Mouse (Mus musculus): ENCODE results near the gene Dcaf5.
"Not testable (repeated sequence)": the region's sequence is repeated elsewhere in the genome, so short reads cannot be mapped to it uniquely, and the experiment has no call there.

The Dcaf5 gene

DNA sequence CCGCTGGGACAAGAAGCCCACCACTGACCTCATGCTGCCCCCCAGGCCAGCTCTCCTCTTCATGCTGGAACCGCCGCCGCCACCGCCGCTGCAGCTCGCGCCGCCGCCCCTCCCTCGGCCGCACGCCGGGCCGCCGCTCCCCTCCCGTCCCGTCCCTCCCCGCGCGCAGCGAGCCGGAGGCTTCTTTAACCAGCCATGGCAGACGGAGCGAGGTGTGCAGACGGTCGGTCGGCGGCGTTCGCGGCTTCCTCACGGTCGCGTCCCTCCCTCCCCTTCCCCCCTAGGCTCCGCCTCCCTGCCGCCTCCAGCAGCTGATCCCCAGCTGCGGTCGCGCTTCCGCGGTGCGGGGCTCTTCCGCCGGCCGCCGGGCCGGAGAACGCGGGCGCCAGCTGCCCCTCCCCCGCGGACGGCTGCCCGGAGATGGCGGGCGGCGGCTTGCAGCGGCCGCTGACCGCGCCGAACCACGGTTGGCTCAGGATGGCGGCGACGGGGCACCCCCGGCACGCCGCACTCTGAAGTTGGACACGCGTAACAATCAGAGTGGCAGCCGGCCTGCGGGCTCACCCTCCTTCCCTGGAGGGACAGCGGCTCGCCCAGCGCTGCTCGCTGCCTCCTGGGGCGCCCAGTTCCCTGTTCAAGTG is at the start of gene Dcaf5:
Dcaf5 (minus strand) TSS at position 266 of the 641 bp plus-strand sequence.
- peak; percentile 27 for DNase-seq (ENCODE audit: low read depth)

DNA sequence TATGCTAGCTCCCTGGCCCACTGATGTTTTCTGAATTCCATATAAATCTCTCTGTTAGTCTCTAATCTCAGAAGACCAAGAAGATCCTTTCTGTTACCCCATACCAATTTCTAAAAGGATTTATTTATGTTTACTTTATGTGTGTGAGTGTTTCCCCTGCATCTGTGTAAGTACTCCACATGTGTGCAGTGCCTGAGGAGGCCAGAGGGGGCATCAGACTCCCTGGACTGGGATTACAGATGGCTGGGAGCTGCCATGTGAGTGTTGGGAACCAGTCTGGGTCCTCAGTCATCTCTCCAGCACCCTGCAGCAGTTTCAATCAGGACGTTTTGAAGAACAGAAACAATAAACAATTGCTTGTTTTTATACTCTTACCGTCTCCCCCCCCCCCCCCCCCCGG is 47.0 kb upstream of the Dcaf5 start:
- DNase-seq (ENCODE audit: low read depth), result no peak

DNA sequence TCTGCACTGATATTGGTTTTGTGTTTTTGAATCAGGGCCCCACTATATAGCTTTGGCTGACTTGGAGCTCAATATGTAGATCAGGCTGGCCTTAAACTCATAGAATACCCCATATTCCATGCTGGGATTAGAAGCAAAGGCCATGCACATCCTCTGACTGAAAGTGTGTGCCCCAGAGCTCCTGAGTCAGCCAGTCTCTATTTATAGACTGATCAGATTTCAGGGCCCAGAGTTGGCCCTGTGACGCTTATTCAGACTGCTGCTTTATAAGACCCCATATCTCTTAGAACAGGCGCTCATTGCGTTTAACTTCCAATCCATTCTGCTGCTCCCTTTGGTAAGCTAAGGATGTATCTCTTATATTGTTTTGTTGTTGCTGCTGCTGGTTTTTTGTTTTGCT is 43.6 kb upstream of the Dcaf5 start:
- no peak for DNase-seq (ENCODE audit: low read depth)

DNA sequence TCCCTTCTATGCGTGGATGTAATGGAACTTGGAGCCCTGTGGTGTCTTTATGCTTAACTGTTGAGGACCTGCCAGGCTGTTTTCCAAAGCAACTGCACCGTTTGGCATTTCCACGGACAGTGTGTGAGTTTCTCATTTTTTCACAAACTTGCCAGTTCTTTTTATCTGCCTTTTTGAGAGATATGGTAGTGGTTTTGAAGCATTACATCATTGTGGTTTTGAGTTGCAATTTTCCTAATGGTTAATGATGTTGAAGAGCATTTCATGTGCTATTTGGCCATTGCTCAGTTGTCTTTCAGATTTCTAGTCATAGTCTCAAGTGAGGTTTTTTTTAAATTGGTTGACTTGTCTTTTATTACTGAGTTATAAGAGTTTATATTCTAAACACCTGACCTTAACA is 37.3 kb upstream of the Dcaf5 start:
- no peak for DNase-seq (ENCODE audit: low read depth)

DNA sequence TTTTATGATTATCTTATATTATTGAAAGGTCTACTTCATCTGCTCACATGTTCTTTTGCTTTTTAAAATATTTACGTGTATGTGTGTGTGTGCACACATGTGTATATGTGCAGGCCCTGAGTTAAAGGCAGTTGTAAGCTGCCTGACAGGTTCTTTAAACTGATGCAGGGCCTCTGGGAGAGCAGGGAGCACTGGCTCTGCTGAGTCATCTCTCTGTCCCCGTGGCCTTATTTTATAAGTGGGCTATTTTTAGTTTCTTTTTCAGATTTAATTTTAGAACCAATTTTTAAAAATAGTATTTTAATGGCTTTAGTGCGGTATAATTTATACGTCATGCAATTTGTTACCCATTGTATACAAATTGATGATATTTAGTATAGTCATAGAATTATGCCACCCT is 35.5 kb upstream of the Dcaf5 start:
- DNase-seq (ENCODE audit: low read depth), result no peak

DNA sequence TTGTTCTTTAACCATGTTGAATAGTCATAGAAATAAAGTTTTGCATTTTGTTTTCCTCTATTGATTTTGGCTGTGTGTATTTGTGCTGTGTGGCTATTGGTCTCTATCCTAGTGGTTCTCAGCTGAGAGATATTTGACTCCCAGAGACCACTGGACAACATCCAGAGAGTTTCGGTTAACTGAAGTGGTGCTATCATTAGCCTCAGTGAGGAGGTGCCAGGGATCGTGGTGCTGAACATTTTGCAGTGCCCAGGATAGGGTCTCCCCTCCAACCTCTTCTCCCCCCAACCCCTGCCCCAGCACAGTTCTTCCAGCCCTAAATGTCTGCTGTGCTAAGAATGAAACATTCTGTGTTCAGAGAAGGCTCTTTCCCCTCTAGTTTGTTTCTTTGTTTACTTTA is 33.8 kb upstream of the Dcaf5 start:
- no peak for DNase-seq (ENCODE audit: low read depth)

DNA sequence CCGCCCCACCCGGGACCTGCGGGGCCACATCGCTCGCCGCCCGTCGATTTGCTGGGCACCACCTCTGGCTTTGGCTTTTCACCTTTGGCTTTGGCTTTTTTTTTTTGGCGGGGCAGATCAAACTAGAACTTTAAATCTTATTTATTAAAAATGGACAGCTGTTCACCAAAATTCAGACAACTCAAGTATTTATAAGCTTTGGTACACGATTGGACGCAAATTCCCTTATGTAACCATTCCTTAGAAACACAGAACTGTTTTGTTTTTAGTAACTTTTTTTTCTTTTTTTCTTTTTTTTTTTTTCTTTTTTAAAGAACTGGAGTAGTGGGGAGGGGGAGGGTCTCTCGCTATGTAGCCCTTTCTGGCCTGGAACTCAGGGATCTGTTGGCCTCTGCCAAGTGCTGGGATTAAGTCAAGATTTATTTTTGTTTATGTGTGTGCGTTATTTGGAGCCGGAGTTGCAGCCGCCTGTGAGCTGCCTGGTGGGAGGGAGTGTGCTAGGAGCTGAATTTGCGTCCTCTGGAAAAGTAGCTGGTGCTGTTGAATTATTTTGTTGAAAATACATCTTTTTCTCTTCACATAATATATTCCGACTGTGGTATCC is 27.4 kb upstream of the Dcaf5 start:
- DNase-seq (ENCODE audit: low read depth), result no peak

DNA sequence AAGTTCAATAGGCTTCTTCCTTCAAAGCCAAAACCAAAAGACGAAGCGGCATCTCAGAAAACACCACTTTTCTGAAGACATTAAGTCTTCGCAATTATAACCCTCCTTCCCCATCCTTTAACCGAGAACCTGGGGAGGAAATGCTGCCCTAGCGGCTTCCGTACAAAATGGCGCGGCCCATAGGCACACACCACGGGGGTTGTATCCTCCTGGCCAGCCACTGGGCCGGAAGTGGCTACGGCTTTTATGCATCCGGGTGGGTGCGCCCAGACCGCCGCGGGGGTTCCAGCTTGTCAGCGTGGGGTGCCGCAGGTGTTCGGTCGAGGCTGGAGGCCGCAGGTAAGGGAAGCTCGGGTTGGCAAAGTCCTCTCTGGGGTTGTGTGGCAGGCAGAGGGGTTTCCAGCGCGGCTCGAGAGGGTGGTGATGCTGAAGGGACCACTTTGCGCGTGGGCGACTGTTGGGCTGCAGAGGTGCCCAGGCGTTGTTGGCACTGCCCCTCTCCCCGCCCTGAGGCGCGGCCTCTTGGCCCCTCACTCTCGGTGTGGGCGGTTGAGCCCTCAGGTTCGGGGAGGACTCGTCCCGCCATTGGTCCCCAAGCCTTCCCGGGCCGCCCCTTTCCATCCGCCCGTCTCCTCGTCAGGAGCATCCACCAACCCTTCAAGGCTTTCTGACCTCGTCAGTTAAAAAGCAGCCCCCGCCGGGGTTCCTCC is 26.7 kb upstream of the Dcaf5 start, which contains the start of gene Exd2:
Exd2 (plus strand) TSS at position 154 of the 710 bp plus-strand sequence.
- DNase-seq (ENCODE audit: low read depth), result peak; percentile 53

DNA sequence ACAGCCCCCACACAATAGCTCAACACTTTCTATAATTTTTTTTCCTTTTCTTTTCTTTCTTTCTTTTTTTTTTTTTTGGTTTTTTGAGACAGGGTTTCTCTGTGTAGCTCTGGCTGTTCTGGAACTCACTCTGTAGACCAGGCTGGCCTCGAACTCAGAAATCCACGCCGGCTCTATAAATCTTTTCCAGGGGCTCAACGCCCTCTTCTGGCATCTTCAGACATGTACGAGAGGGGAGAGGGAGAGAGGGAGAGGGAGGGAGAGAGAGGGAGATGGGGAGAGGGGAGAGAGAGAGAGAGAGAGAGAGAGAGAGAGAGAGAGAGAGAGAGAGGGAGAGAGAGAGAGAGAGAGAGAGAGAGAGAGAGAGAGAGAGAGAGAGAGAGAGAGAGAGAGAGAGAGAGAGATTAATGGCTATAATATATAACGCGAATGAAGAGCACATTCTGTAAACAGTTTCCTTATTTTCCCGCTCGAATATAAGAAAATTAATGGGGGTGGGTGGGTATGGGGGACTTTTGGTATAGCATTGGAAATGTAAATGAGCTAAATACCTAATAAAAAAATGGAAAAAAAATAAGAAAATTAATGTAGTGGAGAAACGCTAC is 26.0 kb upstream of the Dcaf5 start:
- DNase-seq (ENCODE audit: low read depth), result not testable (repeated sequence)

DNA sequence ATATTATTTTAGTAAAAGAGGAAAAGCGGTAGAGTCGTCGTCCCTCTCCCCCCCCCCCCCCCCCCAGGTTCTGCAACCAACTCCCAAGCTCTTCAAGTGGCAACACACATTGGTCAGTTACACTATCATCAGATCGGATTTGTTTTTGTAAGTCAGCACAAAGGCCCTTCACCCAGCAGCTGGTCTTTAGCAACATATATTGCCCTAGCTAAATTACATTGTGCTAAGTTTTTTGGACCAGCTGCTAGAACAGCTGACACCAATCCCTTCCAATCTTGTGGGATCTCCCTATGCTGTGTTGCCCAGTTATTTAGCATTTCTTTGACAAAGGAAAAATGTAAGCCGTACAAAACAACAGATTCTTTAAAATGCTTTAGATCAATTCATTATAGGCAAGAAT is 21.6 kb upstream of the Dcaf5 start:
- no peak for DNase-seq (ENCODE audit: low read depth)

DNA sequence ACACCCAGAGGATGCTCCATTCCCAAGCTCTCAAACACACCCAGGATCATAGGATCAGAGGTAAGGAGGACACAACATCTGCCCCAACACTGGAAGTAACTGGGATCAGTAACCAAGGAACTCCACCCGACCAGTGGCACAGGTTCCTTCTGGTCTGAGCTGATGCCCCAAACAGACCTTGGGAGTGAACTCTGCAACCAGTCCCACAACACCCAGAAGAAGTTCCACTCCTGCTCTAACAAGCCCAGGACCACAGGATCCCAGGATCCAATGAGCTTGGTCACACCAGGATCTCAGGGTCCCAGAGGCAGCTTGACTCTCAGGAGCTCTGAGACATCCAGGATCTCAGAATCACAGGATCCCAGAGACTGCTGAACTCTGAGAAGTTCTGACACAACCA is 17.1 kb upstream of the Dcaf5 start:
- DNase-seq (ENCODE audit: low read depth), result no peak

DNA sequence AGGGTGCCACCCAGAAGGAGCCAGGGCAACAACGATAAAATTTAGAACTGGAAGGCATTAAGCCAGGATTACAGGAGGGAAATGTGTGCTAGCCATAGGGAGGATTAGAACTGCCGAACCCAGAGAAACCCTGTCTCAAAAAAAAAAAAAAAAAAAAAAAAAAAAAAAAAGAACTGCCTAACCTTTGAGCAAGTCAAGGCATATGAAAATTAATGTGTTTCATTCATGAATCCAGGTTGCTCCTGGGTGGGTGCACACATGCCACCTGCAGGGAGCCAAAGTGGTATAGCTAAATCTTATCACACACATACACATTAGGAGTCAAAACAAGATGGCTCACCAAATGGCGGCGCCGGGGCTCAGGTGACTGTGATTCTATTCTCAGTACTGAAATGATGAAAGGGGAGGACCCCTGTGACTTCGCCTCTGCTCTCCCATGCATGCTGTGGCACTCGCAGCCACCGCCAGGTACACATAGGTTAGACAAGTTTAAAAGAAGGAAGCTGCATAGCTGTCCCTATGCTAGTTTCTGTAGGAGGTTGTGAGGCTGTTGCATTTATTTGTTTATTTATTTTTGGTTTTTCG is 8.2 kb upstream of the Dcaf5 start:
- no peak for DNase-seq (ENCODE audit: low read depth)

DNA sequence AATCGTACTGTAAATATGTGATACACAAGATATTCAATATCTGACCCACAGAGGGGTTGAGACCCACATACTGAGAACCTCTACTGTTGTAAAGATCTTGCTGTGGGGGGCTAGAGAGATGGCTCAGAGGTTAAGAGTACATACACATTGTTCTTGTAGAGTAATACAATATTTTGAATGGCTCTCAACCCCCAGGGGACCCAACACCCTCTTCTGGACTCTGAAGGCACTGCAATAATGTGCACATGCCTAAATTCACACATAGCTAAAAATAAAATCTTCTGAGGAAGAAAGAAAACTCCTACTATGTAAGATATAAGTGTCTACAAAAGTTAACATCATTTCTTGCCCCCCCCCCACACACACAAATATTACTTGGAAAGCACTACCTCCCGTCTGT is 4.6 kb upstream of the Dcaf5 start:
- no peak for DNase-seq (ENCODE audit: low read depth)

DNA sequence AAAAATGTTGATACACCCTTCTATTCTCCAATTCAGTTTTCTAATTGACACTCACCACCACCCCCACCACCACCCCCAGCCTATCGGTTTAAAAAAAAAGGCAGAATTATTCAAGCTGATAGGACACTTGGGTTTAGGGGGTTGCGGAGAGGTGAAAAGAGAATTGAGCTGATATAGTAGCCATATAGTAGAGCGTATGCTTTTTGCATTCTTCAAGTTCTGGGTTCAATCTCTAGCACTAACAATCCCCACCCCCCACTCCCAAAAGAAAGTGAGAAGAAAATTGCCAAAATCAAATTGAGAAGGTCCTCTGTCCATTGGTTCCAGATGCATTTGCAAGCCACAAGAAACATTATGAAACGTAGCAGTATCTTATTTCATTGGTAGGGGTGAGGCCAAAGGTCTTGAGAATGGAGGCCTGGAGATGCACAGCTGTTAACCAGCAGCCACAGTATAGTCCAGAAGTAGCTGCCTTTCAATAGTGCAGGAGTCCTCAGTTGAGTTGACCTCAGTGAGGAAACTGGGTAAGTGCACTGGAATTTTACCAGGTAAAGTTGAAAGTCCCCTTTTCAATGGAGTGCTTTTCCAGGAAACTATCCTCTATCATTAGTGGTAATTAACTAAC is 762 bp upstream of the Dcaf5 start:
- no peak for DNase-seq (ENCODE audit: low read depth)

DNA sequence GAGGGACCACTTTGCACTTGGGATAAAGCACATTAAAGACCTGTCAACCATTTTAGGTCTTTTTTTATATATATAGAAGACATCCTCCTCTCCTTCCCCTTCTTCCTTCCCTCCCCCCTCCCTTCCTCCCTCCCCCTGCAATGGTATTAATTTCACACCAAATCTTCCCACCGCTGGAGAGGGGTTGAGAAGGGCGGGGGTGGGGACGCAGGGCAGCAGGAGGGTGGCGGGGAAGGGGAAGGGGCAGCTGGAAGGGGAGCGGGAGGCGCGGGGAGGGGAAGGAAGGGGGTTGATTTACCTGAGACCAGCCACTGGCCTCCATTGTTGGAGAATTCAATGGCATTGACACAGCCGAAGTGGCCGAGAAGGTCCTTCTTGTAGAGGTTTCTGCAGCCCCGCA is 514 bp downstream of the Dcaf5 start:
- DNase-seq (ENCODE audit: low read depth), result no peak

DNA sequence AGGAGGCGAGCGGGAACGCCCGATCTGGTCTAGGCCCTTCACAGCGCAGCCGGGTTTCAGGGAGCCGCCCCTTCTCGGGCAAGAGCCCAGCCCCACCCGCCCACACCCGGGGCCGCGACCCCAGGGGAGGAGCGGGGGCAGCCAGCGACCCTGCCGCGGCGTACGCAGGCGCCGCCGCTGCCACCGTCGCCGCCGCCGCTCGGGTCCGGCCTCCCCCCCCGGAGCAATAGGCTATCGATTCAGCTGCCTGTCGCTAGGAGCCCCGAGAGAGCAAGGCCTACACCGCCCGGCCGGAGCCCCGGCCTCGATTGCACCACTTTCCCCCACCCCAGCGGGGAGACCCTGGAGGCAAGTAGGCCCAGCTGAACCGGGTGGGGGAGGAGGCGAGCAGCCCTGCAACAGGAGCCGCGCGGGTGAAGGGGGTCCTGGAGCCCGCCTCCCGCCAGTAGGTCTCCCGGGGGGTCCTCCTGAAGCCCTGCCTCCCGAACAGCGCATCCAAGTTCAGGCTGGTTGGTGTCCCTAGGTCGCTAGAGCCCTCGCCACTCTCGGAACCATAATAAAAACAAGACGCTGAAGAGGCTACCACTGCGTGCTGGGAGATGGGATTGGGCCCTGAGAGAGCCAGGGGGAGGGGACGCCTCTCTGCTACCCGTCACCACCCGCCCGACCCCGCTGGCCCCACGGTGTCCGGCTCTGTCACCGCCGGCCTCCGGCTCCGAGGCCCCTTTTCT is 1.3 kb downstream of the Dcaf5 start:
- DNase-seq (ENCODE audit: low read depth), result no peak

DNA sequence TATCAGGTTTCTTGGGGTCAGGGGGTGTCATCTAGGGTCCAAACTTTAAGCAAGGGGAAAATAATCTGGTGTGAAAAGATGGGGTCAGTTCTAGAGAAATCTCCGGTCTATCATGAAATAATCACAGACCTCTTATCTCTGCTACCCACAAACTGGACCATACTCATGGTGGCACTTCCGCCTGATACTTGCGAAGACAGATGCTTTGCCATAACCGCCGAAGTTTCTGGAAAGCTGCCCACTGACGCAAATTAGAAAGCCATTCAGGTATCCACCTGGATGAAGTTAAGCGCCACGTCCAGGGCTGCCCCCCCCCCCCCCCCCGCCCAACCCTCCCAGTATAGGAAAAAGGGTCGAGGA is 1.8 kb downstream of the Dcaf5 start:
- no peak for DNase-seq (ENCODE audit: low read depth)

DNA sequence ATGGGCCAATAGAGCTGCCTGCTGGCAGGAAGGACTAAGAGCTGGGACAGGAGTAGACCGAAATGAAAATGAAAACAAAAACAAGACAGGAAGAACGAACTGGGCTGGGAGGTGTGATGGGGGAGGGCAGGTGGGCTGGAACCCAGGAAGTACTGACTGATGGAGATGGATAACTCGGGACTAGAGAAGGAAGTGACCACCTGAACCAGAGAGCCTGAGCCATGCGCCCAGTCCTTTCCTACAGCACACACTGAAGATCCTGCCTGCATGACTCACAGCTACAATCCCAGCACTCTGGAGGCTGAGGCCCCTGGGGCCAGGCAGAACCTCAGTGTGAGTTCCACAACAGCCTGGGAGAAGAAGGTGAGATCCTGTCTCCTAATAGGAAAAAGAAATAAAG is 3.1 kb downstream of the Dcaf5 start:
- no peak for DNase-seq (ENCODE audit: low read depth)

DNA sequence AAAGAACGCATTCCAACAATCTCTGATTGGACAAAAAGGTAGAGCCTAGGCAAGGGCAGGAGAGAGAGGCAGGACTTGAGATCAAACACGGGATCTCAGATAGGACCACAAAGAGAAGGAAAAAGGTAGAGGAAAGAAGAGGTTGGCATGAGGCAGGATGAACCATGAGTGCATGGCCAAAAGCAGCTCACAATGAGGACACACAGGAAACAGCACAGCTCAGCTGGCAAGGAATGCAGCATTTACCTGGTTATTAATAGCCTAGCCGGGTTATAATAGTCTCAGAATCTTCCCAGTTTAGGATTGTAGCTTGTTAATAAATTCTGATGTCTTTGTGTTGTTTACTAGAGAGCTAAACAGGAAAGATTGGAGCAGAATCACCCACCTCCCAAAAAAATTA is 8.7 kb downstream of the Dcaf5 start:
- DNase-seq (ENCODE audit: low read depth), result no peak

DNA sequence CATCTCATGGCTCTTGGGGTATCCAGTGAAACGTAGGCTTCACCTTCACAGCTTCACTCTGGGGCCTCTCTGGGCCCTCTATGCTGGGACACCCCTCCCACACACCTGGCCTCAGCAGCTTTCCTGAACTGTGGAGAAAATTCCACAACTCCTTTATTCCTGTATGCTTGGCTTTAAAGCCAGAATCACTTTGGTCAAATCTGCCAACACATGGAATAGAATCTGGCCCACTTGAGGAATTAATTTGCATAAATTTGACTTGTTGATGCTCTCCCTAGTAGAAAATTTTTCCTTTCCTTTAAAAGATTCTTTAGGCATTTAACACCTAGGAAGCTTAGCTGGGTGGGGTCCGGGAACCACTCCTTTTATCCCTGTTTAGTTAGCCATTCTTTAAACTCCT is 21.3 kb downstream of the Dcaf5 start:
- DNase-seq (ENCODE audit: low read depth), result no peak

DNA sequence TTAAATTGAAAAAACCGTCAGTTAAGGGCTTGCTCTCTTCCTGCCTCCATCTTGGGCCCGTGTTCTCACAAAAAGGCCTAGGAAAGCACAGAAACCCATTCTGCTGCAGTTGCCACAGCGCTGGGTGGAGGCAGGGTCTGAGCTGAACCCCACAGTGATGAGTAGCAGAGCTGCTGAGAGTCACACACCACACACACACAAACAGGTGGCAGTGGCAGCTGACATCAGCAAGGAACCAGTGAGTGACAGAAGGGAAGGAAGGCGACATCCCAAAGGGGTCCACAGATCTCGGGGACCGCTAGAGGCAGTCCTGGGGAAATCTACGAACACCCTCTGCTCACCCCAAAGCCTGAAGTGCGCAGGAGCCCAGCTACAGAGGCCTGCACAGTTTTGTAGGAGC is 25.5 kb downstream of the Dcaf5 start:
- no peak for DNase-seq (ENCODE audit: low read depth)

DNA sequence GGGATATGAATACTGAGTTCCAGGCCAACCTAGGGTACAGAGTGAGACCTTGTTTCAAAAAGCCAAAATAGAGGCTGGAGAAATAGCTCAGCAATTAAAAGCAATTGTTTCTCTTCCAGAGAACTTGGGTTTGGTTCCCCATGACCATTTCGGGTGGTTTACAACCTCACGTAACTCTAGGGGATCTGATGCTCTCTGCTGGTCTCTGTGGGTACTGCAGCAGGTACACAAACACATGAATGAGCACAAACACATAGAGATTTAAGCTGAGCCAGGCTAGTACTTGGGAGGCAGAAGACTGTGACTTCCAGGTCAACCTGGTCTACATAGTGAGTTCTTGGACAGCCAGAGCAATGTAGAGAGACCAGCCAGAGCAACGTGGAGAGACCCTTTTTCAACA is 28.6 kb downstream of the Dcaf5 start:
- no peak for DNase-seq (ENCODE audit: low read depth)
